Mouse (Mus musculus) heart, embryonic 14.5 days (tissue): ENCODE results near the gene Frmd8. TPM values are rescaled to one million over a fixed set of nuclear protein-coding genes. Genes with fewer than 3 reads are reported as not detected.

ENCODE experiments used
- ATAC-seq: fragments of 200-750 bp; cut with Nextera tagmentation; 2 replicates; pipeline ENCODE4 v1.8.0; 2017; ENCODE audit warnings: low read depth, moderate TSS enrichment; ENCODE audit not compliant: insufficient number of reproducible peaks, insufficient read depth, low FRiP score
- H3K27ac ChIP-seq, 2 experiments: fragments of 200-500 bp in 1 of 2; fragments of 300-500 bp in 1 of 2; sonication (generic) in 1 of 2; replicated peaks in 1 of 2; 2 replicates each; pipeline ENCODE4 v1.5.1; 2012 to 2014; ENCODE audit warnings: low read depth in 2 of 2, low read length in 2 of 2, control low read depth in 1 of 2, mild to moderate bottlenecking in 1 of 2, mixed read lengths in 1 of 2; ENCODE audit not compliant: control insufficient read depth in 1 of 2, insufficient read depth in 1 of 2
- H3K27me3 ChIP-seq: fragments of 300-500 bp; sonication (generic); 2 replicates; pipeline ENCODE4 v1.6.1; 2014; ENCODE audit warnings: mild to moderate bottlenecking, low read length, control low read depth; ENCODE audit not compliant: control insufficient read depth, insufficient read depth
- H3K36me3 ChIP-seq: fragments of 300-500 bp; sonication (generic); 2 replicates; pipeline ENCODE4 v1.6.1; 2014; ENCODE audit warnings: mild to moderate bottlenecking, control low read depth, low read length, mixed read lengths; ENCODE audit not compliant: control insufficient read depth, insufficient read depth
- H3K4me1 ChIP-seq, 2 experiments: fragments of 200-500 bp in 1 of 2; fragments of 300-500 bp in 1 of 2; sonication (generic) in 1 of 2; 2 replicates each; pipeline ENCODE4 v1.6.1; 2012 to 2014; ENCODE audit warnings: low read length in 2 of 2, control low read depth in 1 of 2, mixed read lengths in 1 of 2; ENCODE audit not compliant: control insufficient read depth in 2 of 2, insufficient read depth in 2 of 2
- H3K4me2 ChIP-seq: fragments of 300-500 bp; sonication (generic); 2 replicates; pipeline ENCODE4 v1.6.1; 2014; ENCODE audit warnings: mild to moderate bottlenecking, low read length
- H3K4me3 ChIP-seq, 2 experiments: fragments of 200-500 bp in 1 of 2; fragments of 300-500 bp in 1 of 2; sonication (generic) in 1 of 2; 2 replicates each; pipeline ENCODE4 v1.5.1; 2012 to 2014; ENCODE audit warnings: low read length in 2 of 2, mild to moderate bottlenecking in 2 of 2, control low read depth in 1 of 2, low read depth in 1 of 2, moderate library complexity in 1 of 2; ENCODE audit not compliant: control insufficient read depth in 1 of 2, insufficient read depth in 1 of 2
- H3K9ac ChIP-seq: fragments of 300-500 bp; sonication (generic); 2 replicates; pipeline ENCODE4 v1.6.1; 2014; ENCODE audit warnings: mild to moderate bottlenecking, low read length
- H3K9me3 ChIP-seq: fragments of 300-500 bp; sonication (generic); 2 replicates; pipeline ENCODE4 v1.6.1; 2016; ENCODE audit warnings: low read length, control low read depth; ENCODE audit not compliant: control insufficient read depth
- WGBS: fragments of 180-500 bp; shearing (Covaris S2); extraction: QIAGEN DNeasy Blood & Tissue Kit; methylation state at CpG from one replicate; pipeline ENCODE4 v1.1.7; 2014; 5-methylcytosine and 5-hydroxymethylcytosine counted together
- polyA plus RNA-seq: library from polyadenylated mRNA; unstranded; fragments of >200 nt; fragmentation: Nextera tagmentation; extraction: Ambion mirVana; gene quantifications from 2 replicates; pipeline ENCODE4 v1.2.1, GENCODE M21; 2014

Frmd8 gene
- polyA plus RNA-seq, 1 experiment from 2014 or later: 18.5 TPM

DNA sequence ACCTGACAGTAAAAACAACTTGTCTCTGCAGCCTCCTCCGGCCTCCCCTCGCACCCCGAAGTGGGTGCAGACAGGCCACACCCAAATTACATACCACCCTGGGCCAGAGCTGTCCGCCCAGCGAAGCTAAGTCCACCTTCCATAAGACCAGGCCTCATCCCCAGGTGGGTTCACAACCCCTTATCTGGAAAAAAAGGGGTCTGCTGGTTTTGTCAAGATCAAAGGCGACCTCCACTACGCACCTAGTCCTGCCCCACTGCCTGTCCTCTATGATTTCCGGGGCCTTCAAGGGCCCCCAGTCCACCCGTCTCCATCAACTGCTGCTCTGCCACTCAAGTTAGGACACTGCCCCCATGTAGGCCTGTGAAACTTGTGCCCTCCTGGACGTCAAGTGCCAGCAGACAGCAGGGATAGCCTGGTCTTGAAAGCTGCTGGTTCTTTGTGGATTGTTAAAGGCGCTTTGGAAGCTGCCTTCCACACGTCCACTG, 30.2 kb downstream of the Frmd8 start:
- H3K4me2 ChIP-seq: peak overlapping the region; percentile 66
- no peaks in the 10 kb centered on the region for H3K27me3 ChIP-seq
- peaks cover 67 to 92% of the 10 kb centered on the region in 2 experiments for H3K4me1 ChIP-seq
- H3K27ac ChIP-seq: peak overlapping the region; percentile 95 to 98
- no peaks in the 10 kb centered on the region for H3K9me3 ChIP-seq
- H3K36me3 ChIP-seq: no peaks in the 10 kb centered on the region
- WGBS: 57% methylated on average over 12 of the region's 12 CpGs
- peak overlapping the region; percentile 75 for H3K9ac ChIP-seq
- no peak for ATAC-seq
- H3K4me3 ChIP-seq: peak overlapping the region; percentile 25 to 44

- Histone ChIP-seq H3K9me3 (no peaks in the 10 kb centered on the region), H3K4me1 (peaks cover 60 to 85% of the 10 kb centered on the region in 2 experiments), H3K4me3 (peak overlapping the region; percentile 25 to 44), H3K4me2 (peak overlapping the region; percentile 66), H3K36me3 (no peaks in the 10 kb centered on the region), H3K9ac (peak overlapping the region; percentile 75), H3K27ac (peak overlapping the region; percentile 95 to 98; a peak in 3 of 4 replicates), H3K27me3 (no peaks in the 10 kb centered on the region)
- no peak for ATAC-seq
- WGBS: 69% methylated on average over 30 of the region's 30 CpGs
Measured at GRCm38 (mm10) chr19:5843781-5844691, 31.0 kb downstream of the Frmd8 start.

DNA sequence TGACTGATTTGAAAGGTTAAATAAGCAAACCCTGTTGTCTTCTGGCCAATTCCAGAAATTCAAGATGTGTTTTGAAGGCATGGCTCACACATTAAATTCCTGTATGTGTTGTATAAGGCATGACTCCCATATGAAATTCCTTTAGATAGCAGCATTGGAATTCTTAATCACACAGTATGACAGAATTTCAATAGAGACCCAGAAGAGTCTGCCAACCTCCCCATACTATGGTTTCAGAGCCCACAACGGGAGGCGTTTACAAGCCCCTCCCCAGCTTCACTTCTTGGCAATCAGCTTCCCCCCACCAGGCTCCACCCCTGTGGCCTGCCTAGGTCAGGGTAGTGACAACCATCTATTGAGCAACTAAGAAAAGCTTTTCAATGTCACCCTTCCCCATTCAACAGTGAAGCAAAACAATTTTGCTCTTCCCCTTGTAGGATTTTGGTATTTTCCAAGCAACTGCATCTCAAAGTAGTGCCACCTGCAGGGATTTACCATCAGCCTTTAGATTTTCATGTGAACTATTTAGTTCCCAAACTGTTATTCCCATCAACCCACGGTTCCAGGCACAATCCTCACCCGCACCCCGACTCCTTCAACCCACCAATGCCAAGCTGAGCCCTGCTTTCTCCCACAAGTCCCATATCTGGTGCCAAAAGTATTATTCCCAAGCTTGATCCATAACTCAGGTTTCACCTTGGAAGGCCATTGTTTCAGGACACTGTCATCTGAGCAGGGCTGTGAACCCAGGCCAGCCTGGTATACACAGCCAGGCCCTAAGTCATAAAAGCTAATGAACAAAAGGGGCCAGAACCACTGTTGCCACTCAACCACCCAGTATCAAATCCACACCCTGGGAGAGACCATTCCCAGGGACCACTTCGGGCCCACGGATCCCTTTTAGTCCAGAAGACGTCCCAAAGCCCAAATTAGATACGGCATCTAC, 32.0 kb downstream of the Frmd8 start:
- 77% methylated on average over 9 of the region's 9 CpGs for WGBS
- Histone ChIP-seq H3K4me2 (peak overlapping the region; percentile 66), H3K4me3 (peak overlapping the region; percentile 25 to 44; a peak in 3 of 4 replicates), H3K9ac (peak overlapping the region; percentile 22; the same call in 1 of the 2 replicates), H3K36me3 (no peaks in the 10 kb centered on the region), H3K27me3 (no peaks in the 10 kb centered on the region), H3K4me1 (peaks cover 50 to 75% of the 10 kb centered on the region in 2 experiments), H3K27ac (peak overlapping the region; percentile 23 to 98; a peak in 2 of 4 replicates), H3K9me3 (no peaks in the 10 kb centered on the region)
- ATAC-seq: no peak

GRCm38 (mm10) chr19:5841999-5842784, 32.9 kb downstream of the Frmd8 start:
- no peak for ATAC-seq
- Histone ChIP-seq H3K9me3 (no peaks in the 10 kb centered on the region), H3K4me3 (0 out of 4 replicates have a peak overlapping the region, but pooled peaks of 1 of the 2 experiments have one; percentile 25), H3K4me2 (peak overlapping the region; percentile 66), H3K4me1 (peaks cover 45 to 75% of the 10 kb centered on the region in 2 experiments), H3K27ac (peak overlapping the region; percentile 23 to 39; a peak in 3 of 4 replicates), H3K27me3 (no peaks in the 10 kb centered on the region), H3K36me3 (no peaks in the 10 kb centered on the region), H3K9ac (peak overlapping the region; percentile 36; the same call in 1 of the 2 replicates)
- 76% methylated on average over 5 of the region's 5 CpGs for WGBS

GRCm38 (mm10) chr19:5841389-5841946, 33.6 kb downstream of the Frmd8 start:
- peak overlapping the region; percentile 25; the same call in 1 of the 2 replicates for H3K4me2 ChIP-seq
- H3K4me3 ChIP-seq: no peak overlapping the region
- peak overlapping the region; percentile 36 to 50; a peak in 3 of 4 replicates for H3K27ac ChIP-seq
- no peak for ATAC-seq
- H3K9ac ChIP-seq: peak overlapping the region; percentile 30
- peaks cover 45 to 75% of the 10 kb centered on the region in 2 experiments for H3K4me1 ChIP-seq
- 65% methylated on average over 4 of the region's 4 CpGs for WGBS
- H3K27me3 ChIP-seq: no peaks in the 10 kb centered on the region
- H3K9me3 ChIP-seq: no peaks in the 10 kb centered on the region
- no peaks in the 10 kb centered on the region for H3K36me3 ChIP-seq

- peak overlapping the region in 1 of 2 experiments; percentile 50; a peak in 2 of 4 replicates for H3K27ac ChIP-seq
- peak overlapping the region; percentile 32; the same call in 1 of the 2 replicates for H3K9ac ChIP-seq
- H3K4me3 ChIP-seq: no peak overlapping the region
- H3K27me3 ChIP-seq: no peaks in the 10 kb centered on the region
- no peaks in the 10 kb centered on the region for H3K9me3 ChIP-seq
- no peaks in the 10 kb centered on the region for H3K36me3 ChIP-seq
- H3K4me1 ChIP-seq: peaks cover 45 to 71% of the 10 kb centered on the region in 2 experiments
- 92% methylated on average over 9 of the region's 9 CpGs for WGBS
- peak overlapping the region; percentile 25 for H3K4me2 ChIP-seq
- no peak for ATAC-seq
Measured at GRCm38 (mm10) chr19:5840890-5841388, 34.1 kb downstream of the Frmd8 start.
